Comparison of ENCODE assay signal across 15 mouse cellular contexts in genomic region chr2:93604601-93605285, GRCm38 (mm10). TPM values are rescaled to one million over a fixed set of nuclear protein-coding genes. Genes with fewer than 3 reads are reported as not detected.
"Had no signal": no experiment of that assay in that cellular context is flagged by ENCODE, and none has a peak within 500 bp of the region (broad histone marks: within the 10 kb centered on the region; RNA-seq: fewer than 3 reads in every experiment).

No protein-coding gene starts in this region.

- DNase-seq: kidney, postnatal 25 days; layer of hippocampus, adult 9-11 months; liver, postnatal 0 days; lung, embryonic 14.5 days; right cerebral cortex, adult 18-20 months; right cerebral cortex, postnatal 14 days; right cerebral cortex, postnatal 4 days; thymus, adult 2 months; thymus, postnatal 14 days; thymus, postnatal 4 days had no signal

RNA-seq across cellular contexts. Expression of gene Alx4, which starts 37.4 kb away (rescaled TPM):
- total RNA-seq: megakaryocyte, adult 5-6 weeks had no signal

RNA-seq across cellular contexts. Expression of gene Gm10803, which starts 44.4 kb away (rescaled TPM):
- total RNA-seq: layer of hippocampus, adult 2 months; layer of hippocampus, postnatal 25 days; left cerebral cortex, adult 18-20 months; left cerebral cortex, postnatal 36 days; megakaryocyte, adult 5-6 weeks had no signal
